Mouse (Mus musculus): ENCODE measurements around the gene Ifnz.
"Not testable (repeated sequence)": the region's sequence is repeated elsewhere in the genome, so short reads cannot be mapped to it uniquely, and the experiment has no call there.

Ifnz gene

DNA sequence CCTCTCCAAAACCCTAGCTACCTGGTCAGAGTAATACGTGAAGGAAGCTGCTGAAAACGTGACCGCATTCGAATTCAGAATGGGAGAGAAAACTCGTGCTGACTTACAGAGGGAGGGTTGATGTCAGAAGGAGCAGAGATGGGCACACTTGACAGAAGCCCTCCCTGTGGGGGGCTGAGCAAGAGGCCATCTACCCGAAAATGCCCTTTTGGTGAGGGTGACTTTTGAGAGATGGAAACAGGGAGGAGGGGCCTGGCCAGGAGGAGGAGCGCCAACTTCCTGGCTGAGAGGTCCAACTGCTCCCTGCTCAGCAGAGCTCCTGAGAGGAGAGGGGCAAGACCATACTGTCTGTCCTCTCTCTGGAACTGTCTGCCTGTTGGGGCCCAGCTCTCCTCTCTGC is at the start of gene Ifnz:
Ifnz (plus strand) TSS at position 301 of the 400 bp plus-strand sequence.
- not testable (repeated sequence) for DNase-seq (ENCODE audit: low spot score)

DNA sequence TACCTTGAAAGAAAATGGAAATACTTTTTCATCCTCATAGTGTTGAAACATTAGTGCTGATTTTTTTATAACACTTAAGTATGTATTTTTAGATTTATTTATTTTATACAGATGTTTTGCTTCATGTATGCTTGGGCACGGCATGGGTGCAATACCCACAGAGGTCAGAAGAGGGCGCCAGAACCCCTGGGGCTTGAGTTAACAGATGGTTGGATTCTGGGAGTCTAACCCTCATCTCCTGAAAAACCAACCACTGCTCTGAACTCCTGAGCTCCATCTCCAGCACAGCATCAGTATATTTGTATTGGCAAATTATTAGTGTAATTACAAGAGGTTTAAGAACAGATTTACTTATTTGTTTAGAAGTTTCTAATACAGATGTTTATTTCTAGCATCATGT is 43.5 kb upstream of the Ifnz start:
- DNase-seq (ENCODE audit: low spot score): peak; percentile 76

DNA sequence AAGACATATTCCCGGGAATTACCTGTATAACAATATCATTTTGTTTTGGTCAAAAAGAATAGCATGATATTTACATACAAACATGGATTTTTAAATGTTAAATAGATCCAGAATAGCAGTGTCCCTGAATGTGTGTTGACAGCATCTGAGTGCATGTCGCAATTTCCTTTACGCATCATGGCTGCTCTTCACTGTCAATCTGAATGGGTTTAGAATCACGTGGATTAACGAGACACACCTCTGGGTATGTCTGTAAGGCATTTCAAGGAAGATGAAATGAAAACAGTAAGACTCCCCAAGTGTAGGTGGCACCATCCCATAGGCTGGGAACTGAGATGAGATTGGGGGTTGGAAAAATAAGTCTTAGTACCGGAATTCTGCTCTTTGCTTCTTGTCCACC is 42.9 kb upstream of the Ifnz start:
- no peak for DNase-seq (ENCODE audit: low spot score)

- no peak for DNase-seq (ENCODE audit: low spot score)
Observed at GRCm38 (mm10) chr4:88741426-88741825, 40.5 kb upstream of the Ifnz start.

DNA sequence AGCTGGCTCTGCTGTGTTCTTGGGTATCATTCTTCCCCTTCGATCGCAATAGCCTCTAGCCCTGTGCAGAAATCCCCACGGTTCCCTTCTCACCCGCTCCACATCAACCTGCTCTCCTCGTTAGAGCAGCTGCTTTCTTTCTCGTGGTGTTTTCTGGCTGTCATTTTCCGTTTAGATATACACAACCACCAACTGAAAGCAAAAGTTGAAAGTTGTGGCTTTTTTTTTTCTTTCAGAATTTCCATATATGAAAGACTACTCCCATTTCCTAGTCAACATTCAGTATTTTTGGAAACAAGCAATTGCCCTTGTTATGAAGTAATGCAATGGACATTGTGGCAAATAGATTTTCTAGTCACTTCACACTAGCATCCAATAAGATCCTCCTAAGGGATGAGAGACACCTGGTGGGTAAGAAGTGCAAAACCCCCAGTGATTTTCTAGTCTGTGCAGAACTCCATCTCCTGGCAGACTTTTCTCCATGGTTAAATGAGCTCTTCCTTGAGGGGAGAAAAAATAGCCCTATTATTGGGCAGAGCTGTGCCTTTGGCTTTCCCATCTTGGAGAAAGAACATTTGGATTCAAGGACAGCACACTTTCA is 39.1 kb upstream of the Ifnz start:
- no peak for DNase-seq (ENCODE audit: low spot score)

- DNase-seq (ENCODE audit: low spot score): no peak
Observed at GRCm38 (mm10) chr4:88744207-88744606, 37.7 kb upstream of the Ifnz start.

DNA sequence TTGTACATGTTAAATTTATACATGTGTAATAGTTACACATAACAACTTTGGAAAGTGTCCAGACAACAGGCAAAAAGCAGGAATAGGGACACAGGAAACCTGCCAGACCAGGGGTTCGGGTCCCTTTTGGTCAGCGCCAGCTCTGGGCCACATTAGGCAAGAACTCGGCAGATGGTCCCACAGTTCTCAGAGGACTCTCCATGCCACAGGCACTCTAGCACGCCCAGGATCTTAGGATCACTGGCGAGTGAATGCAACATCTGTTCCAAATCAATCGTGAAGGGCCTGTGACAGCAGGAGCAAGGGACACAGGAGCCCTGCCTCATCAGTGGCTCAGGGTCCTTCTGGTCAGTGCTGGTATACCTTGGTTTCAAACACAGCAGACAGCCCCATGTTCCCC is 32.0 kb upstream of the Ifnz start:
- no peak for DNase-seq (ENCODE audit: low spot score)

- DNase-seq (ENCODE audit: low spot score): peak; percentile 39
Observed at GRCm38 (mm10) chr4:88754818-88755340, 27.1 kb upstream of the Ifnz start, which contains the start of gene Gm13271. Gene Gm13271 (plus strand): TSS chr4:88754868.

DNA sequence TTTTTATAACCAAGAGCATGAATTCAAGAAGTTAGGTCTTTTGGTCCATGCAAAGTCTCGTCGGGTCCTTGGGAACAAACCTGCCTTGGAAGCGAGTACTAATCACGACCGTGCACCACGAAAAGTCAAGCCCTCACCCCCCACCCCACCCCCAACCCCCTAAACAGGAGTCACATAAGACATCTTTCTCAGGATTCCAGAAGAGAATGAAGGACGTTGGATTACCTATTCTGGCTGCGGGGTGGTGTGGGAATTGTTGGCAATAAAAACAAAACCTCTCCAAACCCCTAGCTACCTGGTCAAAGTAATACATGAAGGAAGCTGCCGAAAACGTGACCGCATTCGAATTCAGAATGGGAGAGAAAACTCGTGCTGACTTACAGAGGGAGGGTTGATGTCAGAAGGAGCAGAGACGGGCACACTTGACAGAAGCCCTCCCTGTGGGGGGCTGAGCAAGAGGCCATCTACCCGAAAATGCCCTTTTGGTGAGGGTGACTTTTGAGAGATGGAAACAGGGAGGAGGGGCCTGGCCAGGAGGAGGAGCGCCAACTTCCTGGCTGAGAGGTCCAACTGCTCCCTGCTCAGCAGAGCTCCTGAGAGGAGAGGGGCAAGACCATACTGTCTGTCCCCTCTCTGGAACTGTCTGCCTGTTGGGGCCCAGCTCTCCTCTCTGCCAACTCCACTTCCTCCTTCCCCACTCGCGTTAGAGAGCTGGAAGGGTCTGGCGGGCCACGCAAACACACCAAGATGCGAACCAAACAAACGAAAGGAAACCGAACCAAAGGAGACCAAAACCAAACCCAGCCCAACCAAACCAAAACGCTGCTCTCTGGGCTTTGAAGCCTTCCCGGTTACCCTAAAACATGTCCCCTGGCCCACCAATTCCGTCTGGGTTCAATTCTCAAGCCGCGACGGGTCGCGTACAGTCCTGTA is 25.1 kb upstream of the Ifnz start:
- DNase-seq (ENCODE audit: low spot score): not testable (repeated sequence)

DNA sequence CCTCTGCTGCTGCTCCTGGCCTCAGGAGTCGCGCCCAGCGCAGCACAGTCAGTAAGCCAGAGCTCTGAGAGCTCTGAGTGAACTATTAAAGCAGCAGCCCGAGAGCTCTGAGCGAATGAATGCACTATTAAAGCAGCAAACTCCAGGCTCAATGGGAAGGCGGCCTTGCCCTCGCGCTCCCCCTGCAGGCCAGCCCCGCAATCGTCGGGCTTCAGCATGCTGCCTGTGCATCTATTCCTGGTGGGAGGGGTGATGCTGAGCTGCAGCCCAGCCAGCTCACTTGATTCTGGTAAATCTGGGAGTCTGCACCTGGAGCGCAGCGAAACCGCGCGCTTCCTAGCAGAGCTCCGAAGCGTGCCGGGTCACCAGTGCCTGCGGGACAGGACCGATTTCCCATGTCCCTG is 24.3 kb upstream of the Ifnz start:
- DNase-seq (ENCODE audit: low spot score): peak; percentile 88

GRCm38 (mm10) chr4:88758751-88759150 is 23.2 kb upstream of the Ifnz start:
- DNase-seq (ENCODE audit: low spot score): not testable (repeated sequence)

DNA sequence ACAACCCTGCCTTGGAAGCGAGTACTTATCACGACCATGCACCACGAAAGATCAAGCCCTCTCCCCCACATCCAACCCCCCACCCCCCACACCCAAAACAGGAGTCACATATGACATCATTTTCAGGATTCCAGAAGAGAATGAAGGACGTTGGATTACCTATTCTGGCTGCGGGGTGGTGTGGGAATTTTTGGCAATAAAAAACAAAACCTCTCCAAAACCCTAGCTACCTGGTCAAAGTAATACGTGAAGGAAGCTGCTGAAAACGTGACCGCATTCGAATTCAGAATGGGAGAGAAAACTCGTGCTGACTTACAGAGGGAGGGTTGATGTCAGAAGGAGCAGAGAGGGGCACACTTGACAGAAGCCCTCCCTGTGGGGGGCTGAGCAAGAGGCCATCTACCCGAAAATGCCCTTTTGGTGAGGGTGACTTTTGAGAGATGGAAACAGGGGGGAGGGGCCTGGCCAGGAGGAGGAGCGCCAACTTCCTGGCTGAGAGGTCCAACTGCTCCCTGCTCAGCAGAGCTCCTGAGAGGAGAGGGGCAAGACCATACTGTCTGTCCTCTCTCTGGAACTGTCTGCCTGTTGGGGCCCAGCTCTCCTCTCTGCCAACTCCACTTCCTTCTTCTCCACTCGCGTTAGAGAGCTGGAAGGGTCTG is 22.2 kb upstream of the Ifnz start, which contains the start of gene Gm13283:
Gm13283 (plus strand) TSS at position 510 of the 659 bp plus-strand sequence.
- DNase-seq (ENCODE audit: low spot score): not testable (repeated sequence)

DNA sequence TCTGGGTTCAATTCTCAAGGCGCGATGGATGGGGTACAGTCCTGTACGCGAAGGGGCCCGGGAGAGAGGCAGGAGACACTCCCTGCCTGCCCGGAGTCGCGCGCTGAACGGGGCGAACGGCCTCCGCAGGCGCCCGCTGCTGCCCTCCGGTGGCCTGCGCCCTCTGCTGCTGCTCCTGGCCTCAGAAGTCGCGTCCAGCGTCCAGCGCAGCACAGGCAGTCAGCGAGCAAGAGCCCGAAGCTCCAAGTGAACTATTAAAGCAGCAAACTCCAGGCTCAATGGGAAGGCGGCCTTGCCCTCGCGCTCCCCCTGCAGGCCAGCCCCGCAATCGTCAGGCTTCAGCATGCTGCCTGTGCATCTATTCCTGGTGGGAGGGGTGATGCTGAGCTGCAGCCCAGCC is 21.5 kb upstream of the Ifnz start:
- DNase-seq (ENCODE audit: low spot score): peak; percentile 85

DNA sequence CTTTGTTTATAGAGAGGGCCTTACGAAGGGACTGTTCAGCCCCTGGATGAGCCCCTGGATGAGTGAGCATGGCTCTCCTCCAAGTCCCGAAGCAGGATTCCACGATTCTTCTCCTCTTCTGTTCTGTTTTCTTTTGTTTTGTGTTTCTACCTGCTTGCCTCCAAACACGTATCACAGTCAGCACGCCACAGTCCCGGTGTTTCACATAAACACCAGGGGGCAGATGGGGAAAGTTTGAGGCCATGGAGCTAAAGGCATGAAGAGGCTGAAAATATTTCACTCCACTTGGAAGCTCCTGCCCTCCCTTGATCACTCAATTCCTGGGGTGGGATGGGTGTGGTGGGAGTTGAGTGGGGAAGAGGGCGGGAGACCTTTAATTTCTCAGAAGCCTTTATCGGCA is 20.2 kb upstream of the Ifnz start:
- peak; percentile 47 for DNase-seq (ENCODE audit: low spot score)

DNA sequence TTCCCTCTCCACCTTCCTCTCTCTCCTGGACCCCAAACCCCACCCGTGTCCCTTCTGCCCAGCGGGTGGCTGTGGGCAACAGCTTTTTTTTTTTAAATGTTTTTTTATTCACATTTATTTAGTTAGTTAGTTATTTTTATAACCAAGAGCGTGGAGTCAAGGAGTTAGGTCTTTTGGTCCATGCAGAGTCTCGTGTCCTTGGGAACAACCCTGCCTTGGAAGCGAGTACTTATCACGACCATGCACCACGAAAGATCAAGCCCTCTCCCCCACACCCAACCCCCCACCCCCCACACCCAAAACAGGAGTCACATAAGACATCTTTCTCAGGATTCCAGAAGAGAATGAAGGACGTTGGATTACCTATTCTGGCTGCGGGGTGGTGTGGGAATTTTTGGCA is 19.6 kb upstream of the Ifnz start:
- DNase-seq (ENCODE audit: low spot score): not testable (repeated sequence)

- DNase-seq (ENCODE audit: low spot score): peak; percentile 62
Observed at GRCm38 (mm10) chr4:88763384-88764018, 18.4 kb upstream of the Ifnz start.

DNA sequence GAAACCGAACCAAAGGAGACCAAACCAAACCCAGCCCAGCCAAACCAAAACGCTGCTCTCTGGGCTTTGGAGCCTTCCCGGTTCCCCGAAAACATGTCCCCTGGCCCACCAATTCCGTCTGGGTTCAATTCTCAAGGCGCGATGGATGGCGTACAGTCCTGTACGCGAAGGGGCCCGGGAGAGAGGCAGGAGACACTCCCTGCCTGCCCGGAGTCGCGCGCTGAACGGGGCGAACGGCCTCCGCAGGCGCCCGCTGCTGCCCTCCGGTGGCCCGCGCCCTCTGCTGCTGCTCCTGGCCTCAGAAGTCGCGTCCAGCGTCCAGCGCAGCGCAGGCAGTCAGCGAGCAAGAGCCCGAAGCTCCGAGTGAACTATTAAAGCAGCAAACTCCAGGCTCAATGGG is 8.4 kb upstream of the Ifnz start, which contains the start of gene Gm13290:
Gm13290 (plus strand) TSS at position 301 of the 400 bp plus-strand sequence.
- DNase-seq (ENCODE audit: low spot score): not testable (repeated sequence)

DNA sequence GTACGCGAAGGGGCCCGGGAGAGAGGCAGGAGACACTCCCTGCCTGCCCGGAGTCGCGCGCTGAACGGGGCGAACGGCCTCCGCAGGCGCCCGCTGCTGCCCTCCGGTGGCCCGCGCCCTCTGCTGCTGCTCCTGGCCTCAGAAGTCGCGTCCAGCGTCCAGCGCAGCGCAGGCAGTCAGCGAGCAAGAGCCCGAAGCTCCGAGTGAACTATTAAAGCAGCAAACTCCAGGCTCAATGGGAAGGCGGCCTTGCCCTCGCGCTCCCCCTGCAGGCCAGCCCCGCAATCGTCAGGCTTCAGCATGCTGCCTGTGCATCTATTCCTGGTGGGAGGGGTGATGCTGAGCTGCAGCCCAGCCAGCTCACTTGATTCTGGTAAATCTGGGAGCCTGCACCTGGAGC is 5.3 kb upstream of the Ifnz start, which contains the start of gene Gm13289:
Gm13289 (plus strand) TSS at position 301 of the 400 bp plus-strand sequence.
- DNase-seq (ENCODE audit: low spot score): not testable (repeated sequence)

- not testable (repeated sequence) for DNase-seq (ENCODE audit: low spot score)
Observed at GRCm38 (mm10) chr4:88779550-88779949, 2.4 kb upstream of the Ifnz start, which contains the start of gene Gm13272. Gene Gm13272 (plus strand): TSS chr4:88779850.

DNA sequence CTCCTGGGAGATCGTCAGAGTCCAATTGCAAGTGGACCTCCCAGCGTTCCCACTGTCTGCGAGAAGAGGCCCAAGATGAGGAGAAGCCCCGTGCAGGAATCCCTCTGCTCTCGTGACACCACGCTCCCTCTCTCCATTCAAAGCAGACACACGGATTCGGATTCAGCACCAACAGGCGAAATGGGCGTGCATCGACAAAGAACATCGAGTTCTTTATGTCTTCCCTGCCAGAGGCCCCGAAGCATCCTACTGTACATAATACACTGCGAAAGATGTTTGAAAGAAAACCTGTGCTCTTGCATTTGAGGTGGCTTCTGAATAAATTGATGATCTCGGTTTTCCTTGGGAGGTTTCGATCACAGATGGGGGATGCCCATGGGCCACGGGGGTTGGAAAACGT is 1.6 kb upstream of the Ifnz start:
- not testable (repeated sequence) for DNase-seq (ENCODE audit: low spot score)

DNA sequence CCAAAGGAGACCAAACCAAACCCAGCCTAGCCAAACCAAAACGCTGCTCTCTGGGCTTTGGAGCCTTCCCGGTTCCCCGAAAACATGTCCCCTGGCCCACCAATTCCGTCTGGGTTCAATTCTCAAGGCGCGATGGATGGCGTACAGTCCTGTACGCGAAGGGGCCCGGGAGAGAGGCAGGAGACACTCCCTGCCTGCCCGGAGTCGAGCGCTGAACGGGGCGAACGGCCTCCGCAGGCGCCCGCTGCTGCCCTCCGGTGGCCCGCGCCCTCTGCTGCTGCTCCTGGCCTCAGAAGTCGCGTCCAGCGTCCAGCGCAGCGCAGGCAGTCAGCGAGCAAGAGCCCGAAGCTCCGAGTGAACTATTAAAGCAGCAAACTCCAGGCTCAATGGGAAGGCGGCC is 404 bp downstream of the Ifnz start:
- not testable (repeated sequence) for DNase-seq (ENCODE audit: low spot score)
